In the genomic region with DNA sequence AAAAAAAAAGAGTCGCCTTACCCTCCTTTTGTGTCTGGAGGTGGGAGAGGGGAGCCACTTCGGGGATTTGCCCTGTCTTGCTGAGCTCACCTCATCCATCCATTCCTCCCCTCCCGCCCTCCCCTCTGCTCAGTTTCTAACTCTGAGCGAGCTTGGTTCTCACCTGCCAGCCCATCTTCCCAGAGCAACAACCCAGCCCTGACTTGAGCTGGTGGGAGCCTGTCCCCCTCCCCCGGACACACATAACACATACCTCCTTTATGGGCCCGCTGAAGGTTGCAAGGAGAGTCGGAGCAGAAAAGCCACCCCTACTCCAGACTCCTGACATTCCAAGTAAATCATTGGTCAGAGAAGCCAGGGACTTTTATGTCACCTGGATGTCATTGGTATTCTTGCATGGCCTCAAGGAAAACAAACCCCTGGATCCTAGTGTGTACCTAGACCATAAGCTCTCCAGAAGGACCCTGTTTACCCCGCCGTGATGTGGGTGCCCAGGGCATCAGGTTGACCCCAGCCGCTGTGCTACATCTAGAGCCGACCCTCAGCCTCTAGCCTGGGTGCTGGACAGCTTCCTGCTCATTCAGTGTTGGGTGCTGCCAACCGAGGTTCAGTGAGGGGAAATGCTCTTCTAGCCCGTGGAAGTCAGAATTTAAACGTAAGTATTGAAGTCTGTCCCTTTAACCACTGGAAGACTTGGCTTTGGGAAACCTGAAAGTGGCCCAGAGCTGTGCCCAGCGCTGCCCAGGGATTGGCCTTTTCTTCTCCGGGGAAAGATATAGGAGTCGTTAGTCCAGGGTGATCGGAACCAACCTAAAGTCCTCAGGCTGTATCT, we compare ENCODE assay signal across 8 mouse cellular contexts. TPM values are rescaled to one million over a fixed set of nuclear protein-coding genes. Genes with fewer than 3 reads are reported as not detected.
DNase-seq lines count a peak whose midpoint lies in the region; ATAC-seq lines count a peak whose summit lies in the region.

No protein-coding gene starts in this region.

- 8% methylated on average over 18 of the region's 18 CpGs for WGBS in kidney, embryonic 16.5 days
- 13% methylated on average over 18 of the region's 18 CpGs for WGBS in intestine, embryonic 16.5 days
- WGBS in midbrain, embryonic 16.5 days, result 8% methylated on average over 17 of the region's 18 CpGs

- ATAC-seq in kidney, embryonic 16.5 days (ENCODE audit: low FRiP score, low TSS enrichment), result peak; percentile 53
- ATAC-seq in erythroid progenitor cell, adult 5-6 weeks (replicated peaks; ENCODE audit: low FRiP score, poor library complexity, severe bottlenecking), result peak; percentile 8; the same call in 1 of the 2 replicates
- ATAC-seq in intestine, embryonic 16.5 days, result peak; percentile 15; the same call in 1 of the 2 replicates
- peak; percentile 52 for ATAC-seq in midbrain, embryonic 16.5 days

- no peak for DNase-seq in kidney, postnatal 14 days
- DNase-seq in frontal cortex, postnatal 14 days (ENCODE audit: low spot score in 2 of 2), result no peak
- DNase-seq in kidney, postnatal 10 days, result no peak
- DNase-seq in spleen, postnatal 14 days (ENCODE audit: low spot score in 2 of 2), result no peak

- peaks cover 35% of the 10 kb centered on the region for H3K4me1 ChIP-seq in kidney, embryonic 16.5 days (ENCODE audit: insufficient read depth, low read length)
- peaks cover 20% of the 10 kb centered on the region for H3K4me1 ChIP-seq in intestine, embryonic 16.5 days (ENCODE audit: control insufficient read depth, insufficient read depth, low read length)
- H3K4me1 ChIP-seq in midbrain, embryonic 16.5 days (ENCODE audit: control insufficient read depth, insufficient read depth, low read length), result peaks cover 30% of the 10 kb centered on the region

- H3K9me3 ChIP-seq in kidney, embryonic 16.5 days (ENCODE audit: low read length), result no peaks in the 10 kb centered on the region
- H3K9me3 ChIP-seq in intestine, embryonic 16.5 days (ENCODE audit: control insufficient read depth, low read length), result no peaks in the 10 kb centered on the region
- no peaks in the 10 kb centered on the region for H3K9me3 ChIP-seq in midbrain, embryonic 16.5 days (replicated peaks; ENCODE audit: control insufficient read depth, low read length, poor library complexity, severe bottlenecking)

- peak overlapping the region; percentile 25 for H3K4me3 ChIP-seq in kidney, embryonic 16.5 days (ENCODE audit: low read length)
- H3K4me3 ChIP-seq in intestine, embryonic 16.5 days (ENCODE audit: low read length), result no peak overlapping the region
- peak overlapping the region; percentile 8; the same call in 1 of the 2 replicates for H3K4me3 ChIP-seq in midbrain, embryonic 16.5 days (ENCODE audit: low read depth, low read length)

- peaks cover 3% of the 10 kb centered on the region; the same call in 1 of the 2 replicates for H3K27me3 ChIP-seq in kidney, embryonic 16.5 days (ENCODE audit: insufficient read depth, low read length)
- H3K27me3 ChIP-seq in intestine, embryonic 16.5 days (replicated peaks; ENCODE audit: control insufficient read depth, insufficient read depth, low read length), result peaks cover 4% of the 10 kb centered on the region; the same call in 1 of the 2 replicates
- no peaks in the 10 kb centered on the region; the same call in 1 of the 2 replicates for H3K27me3 ChIP-seq in midbrain, embryonic 16.5 days (ENCODE audit: control insufficient read depth, insufficient read depth, low read depth, low read length)

- H3K9ac ChIP-seq in kidney, embryonic 16.5 days (replicated peaks; ENCODE audit: low read length), result peak overlapping the region; percentile 45
- H3K9ac ChIP-seq in intestine, embryonic 16.5 days (ENCODE audit: low read depth, low read length), result peak overlapping the region; percentile 39; the same call in 1 of the 2 replicates
- H3K9ac ChIP-seq in midbrain, embryonic 16.5 days (ENCODE audit: low read depth, low read length), result peak overlapping the region; percentile 57; the same call in 1 of the 2 replicates

- H3K4me2 ChIP-seq in kidney, embryonic 16.5 days (replicated peaks; ENCODE audit: low read depth, low read length), result peak overlapping the region; percentile 49
- H3K4me2 ChIP-seq in intestine, embryonic 16.5 days (ENCODE audit: low read depth, low read length), result peak overlapping the region; percentile 24; the same call in 1 of the 2 replicates
- peak overlapping the region; percentile 41 for H3K4me2 ChIP-seq in midbrain, embryonic 16.5 days (ENCODE audit: low read length)

- H3K27ac ChIP-seq in kidney, embryonic 16.5 days (ENCODE audit: low read length), result peak overlapping the region; percentile 17
- no peak overlapping the region for H3K27ac ChIP-seq in intestine, embryonic 16.5 days (ENCODE audit: low read length)
- peak overlapping the region; percentile 6 for H3K27ac ChIP-seq in midbrain, embryonic 16.5 days (ENCODE audit: low read length)

- H3K36me3 ChIP-seq in kidney, embryonic 16.5 days (ENCODE audit: insufficient read depth, low read length), result no peaks in the 10 kb centered on the region
- no peaks in the 10 kb centered on the region for H3K36me3 ChIP-seq in intestine, embryonic 16.5 days (ENCODE audit: control insufficient read depth, insufficient read depth, low read length)
- H3K36me3 ChIP-seq in midbrain, embryonic 16.5 days (ENCODE audit: control insufficient read depth, insufficient read depth, low read length), result no peaks in the 10 kb centered on the region

RNA-seq across cellular contexts. Expression of a gene that starts 8.0 kb away (rescaled TPM):
- polyA plus RNA-seq in kidney, embryonic 16.5 days (2015; fragmentation: Nextera tagmentation; extraction: Ambion mirVana), result 947 and 1,016 TPM in 2 replicates
- total RNA-seq in erythroid progenitor cell, adult 5-6 weeks (2015; ENCODE audit: low replicate concordance), result 733 and 902 TPM in 2 replicates
- total RNA-seq in erythroid progenitor cell, adult 5-6 weeks (2017; ENCODE audit: low replicate concordance), result 361 and 381 TPM in 2 replicates
- polyA plus RNA-seq in intestine, embryonic 16.5 days (2015; fragmentation: Nextera tagmentation; extraction: Ambion mirVana), result 866 and 931 TPM in 2 replicates
- polyA plus RNA-seq in midbrain, embryonic 16.5 days (2015; fragmentation: Nextera tagmentation; extraction: Ambion mirVana), result 551 and 555 TPM in 2 replicates

RNA-seq across cellular contexts. Expression of a gene that starts 16.9 kb away (rescaled TPM):
- 59.1 and 62.4 TPM in 2 replicates for polyA plus RNA-seq in kidney, embryonic 16.5 days (2015; fragmentation: Nextera tagmentation; extraction: Ambion mirVana)
- 2.9 TPM in 1 of 2 replicates, not detected in the other for total RNA-seq in erythroid progenitor cell, adult 5-6 weeks (2015; ENCODE audit: low replicate concordance)
- total RNA-seq in erythroid progenitor cell, adult 5-6 weeks (2017; ENCODE audit: low replicate concordance), result 0.30 and 0.39 TPM in 2 replicates
- 59.8 and 59.9 TPM in 2 replicates for polyA plus RNA-seq in intestine, embryonic 16.5 days (2015; fragmentation: Nextera tagmentation; extraction: Ambion mirVana)
- polyA plus RNA-seq in midbrain, embryonic 16.5 days (2015; fragmentation: Nextera tagmentation; extraction: Ambion mirVana), result 19.8 and 21.6 TPM in 2 replicates

RNA-seq across cellular contexts. Expression of a gene that starts 26.0 kb away (rescaled TPM):
- polyA plus RNA-seq in kidney, embryonic 16.5 days (2015; fragmentation: Nextera tagmentation; extraction: Ambion mirVana), result 45.5 and 48.3 TPM in 2 replicates
- 1.3 TPM in 1 of 2 replicates, not detected in the other for total RNA-seq in erythroid progenitor cell, adult 5-6 weeks (2015; ENCODE audit: low replicate concordance)
- total RNA-seq in erythroid progenitor cell, adult 5-6 weeks (2017; ENCODE audit: low replicate concordance), result 0.91 TPM in 1 of 2 replicates, not detected in the other
- 34.3 and 34.4 TPM in 2 replicates for polyA plus RNA-seq in intestine, embryonic 16.5 days (2015; fragmentation: Nextera tagmentation; extraction: Ambion mirVana)
- polyA plus RNA-seq in midbrain, embryonic 16.5 days (2015; fragmentation: Nextera tagmentation; extraction: Ambion mirVana), result 8.8 and 10.6 TPM in 2 replicates

RNA-seq across cellular contexts. Expression of a gene that starts 26.2 kb away (rescaled TPM):
- 68.8 and 70.3 TPM in 2 replicates for polyA plus RNA-seq in kidney, embryonic 16.5 days (2015; fragmentation: Nextera tagmentation; extraction: Ambion mirVana)
- 3.2 and 3.4 TPM in 2 replicates for total RNA-seq in erythroid progenitor cell, adult 5-6 weeks (2015; ENCODE audit: low replicate concordance)
- total RNA-seq in erythroid progenitor cell, adult 5-6 weeks (2017; ENCODE audit: low replicate concordance), result 0.77 and 2.0 TPM in 2 replicates
- 50.2 and 52.0 TPM in 2 replicates for polyA plus RNA-seq in intestine, embryonic 16.5 days (2015; fragmentation: Nextera tagmentation; extraction: Ambion mirVana)
- polyA plus RNA-seq in midbrain, embryonic 16.5 days (2015; fragmentation: Nextera tagmentation; extraction: Ambion mirVana), result 71.9 and 82.0 TPM in 2 replicates

RNA-seq across cellular contexts. Expression of a gene that starts 31.8 kb away (rescaled TPM):
- 119 and 136 TPM in 2 replicates for polyA plus RNA-seq in kidney, embryonic 16.5 days (2015; fragmentation: Nextera tagmentation; extraction: Ambion mirVana)
- 9.2 TPM in 1 of 2 replicates, not detected in the other for total RNA-seq in erythroid progenitor cell, adult 5-6 weeks (2015; ENCODE audit: low replicate concordance)
- total RNA-seq in erythroid progenitor cell, adult 5-6 weeks (2017; ENCODE audit: low replicate concordance), result not detected in 2 replicates
- polyA plus RNA-seq in intestine, embryonic 16.5 days (2015; fragmentation: Nextera tagmentation; extraction: Ambion mirVana), result 30.5 and 32.6 TPM in 2 replicates
- polyA plus RNA-seq in midbrain, embryonic 16.5 days (2015; fragmentation: Nextera tagmentation; extraction: Ambion mirVana), result 242 and 262 TPM in 2 replicates
